Mouse (Mus musculus) brain, adult 2 months (tissue): ENCODE measurements at regions not wholly inside any gene's neighbourhood (a gene's known extent, or its start where the extent isn't known, plus 50 kb on each side); places are given as distances from the start of the nearest gene placed in this dataset.

Source experiments
- DNase-seq: peaks from one replicate; pipeline ENCODE4 v3.0.0; 2011; ENCODE audit warnings: low read depth, low spot score

- peak; percentile 81 for DNase-seq
Measured at GRCm38 (mm10) chr13:92973791-92974190, 129.2 kb downstream of the Mtx3 start.

- peak; percentile 80 for DNase-seq
Measured at GRCm38 (mm10) chr13:92986719-92987553, 142.4 kb downstream of the Mtx3 start.

DNA sequence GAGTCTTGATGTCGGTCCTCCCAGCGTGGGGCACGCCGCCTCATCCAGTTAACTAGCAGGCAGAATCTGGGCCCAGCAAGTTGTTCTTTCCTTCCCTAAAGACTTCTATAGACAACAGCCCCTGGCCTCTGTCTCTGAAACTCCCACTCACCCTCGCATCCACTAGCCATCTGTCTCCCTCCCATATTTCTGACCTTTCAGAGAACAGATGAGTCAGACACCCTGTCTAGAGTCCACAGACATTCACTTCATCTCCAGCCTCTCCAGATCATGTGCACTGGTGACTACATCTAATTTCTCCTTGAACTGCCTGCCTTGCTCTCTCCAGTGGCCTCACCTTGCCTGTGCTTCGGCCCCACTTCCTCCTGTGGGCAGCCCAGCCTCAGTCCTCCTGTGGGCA lies 143.1 kb downstream of the Mtx3 start:
- peak; percentile 83 for DNase-seq

DNA sequence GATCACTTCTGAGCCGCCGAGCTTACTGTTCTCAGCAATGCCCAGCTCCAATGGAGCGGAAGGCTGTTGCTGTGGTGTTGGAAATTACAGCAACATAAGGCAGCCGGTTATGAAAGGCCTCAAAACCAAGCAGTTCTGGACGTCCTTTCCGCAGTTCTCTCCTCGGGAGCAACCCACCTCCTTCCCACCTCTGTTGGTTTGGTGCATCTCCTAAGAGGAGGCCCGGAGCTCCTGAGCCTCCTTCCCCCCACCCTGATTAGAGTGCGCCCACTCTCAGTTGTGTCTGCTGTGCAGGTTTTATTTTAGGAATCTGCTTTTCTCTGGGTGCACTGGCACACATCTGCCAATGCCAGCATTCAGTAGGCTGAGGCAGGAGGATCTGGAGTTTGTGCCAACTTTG lies 144.0 kb downstream of the Mtx3 start:
- peak; percentile 53 for DNase-seq

- DNase-seq = no peak
Measured at GRCm38 (mm10) chr13:92990316-92991206, 146.0 kb downstream of the Mtx3 start.
